Mouse (Mus musculus) common myeloid progenitor, adult 5-6 weeks (primary cell): Measurements from ENCODE around the gene Blvrb. TPM values are rescaled to one million over a fixed set of nuclear protein-coding genes. Genes with fewer than 3 reads are reported as not detected.

Experiments used
- ATAC-seq: replicated peaks from 2 replicates; pipeline ENCODE4 v1.8.0; 2016; ENCODE audit warnings: low read depth, mild to moderate bottlenecking, moderate TSS enrichment, inconsistent platforms; ENCODE audit not compliant: poor library complexity, severe bottlenecking
- total RNA-seq: library from RNA; stranded (forward); fragments of 200-1000, 187-1606 nt; gene quantifications from 2 replicates; pipeline ENCODE4 v1.2.3, GENCODE M21; 2017

Blvrb gene
- total RNA-seq = 78.0 and 98.4 TPM in 2 replicates

DNA sequence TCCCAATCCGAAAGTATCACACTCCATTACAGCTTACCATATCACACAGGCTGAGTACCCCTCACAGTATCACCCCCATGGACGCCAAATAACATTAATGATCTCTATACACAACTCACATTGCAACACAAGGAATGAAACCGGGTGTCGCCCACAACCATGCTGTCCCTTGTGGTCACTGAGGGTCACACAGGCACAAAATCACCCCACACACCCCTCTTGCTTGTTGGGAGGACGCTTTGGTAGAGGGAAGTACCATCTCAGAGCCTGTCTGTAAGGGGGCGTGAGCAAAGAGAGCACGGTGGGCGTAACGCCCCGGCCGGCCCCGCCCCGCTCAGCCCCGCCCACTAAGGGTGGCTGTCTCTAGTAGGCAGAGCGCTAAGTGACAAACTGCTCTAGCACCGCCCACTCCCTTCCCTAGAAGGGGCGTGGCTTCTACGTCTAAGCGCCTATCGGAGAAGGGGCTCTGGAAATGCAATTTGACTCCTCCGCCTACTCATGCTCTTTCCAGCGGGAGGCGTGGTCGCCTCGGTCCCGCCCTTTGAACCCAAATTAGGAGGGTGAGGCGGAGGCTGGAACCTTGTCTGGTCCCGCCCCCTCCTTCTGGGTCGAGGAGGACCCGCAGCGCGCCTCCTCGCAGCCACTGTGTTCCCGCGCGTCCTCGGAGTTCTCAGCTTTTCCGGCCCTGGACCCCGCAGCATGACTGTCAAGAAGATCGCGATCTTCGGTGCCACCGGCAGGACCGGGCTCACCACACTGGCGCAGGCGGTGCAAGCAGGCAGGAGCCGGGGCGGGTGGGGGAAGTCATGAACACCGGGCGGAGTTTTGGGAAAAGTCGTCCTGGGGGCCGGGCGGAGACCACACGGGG, at the start of gene Blvrb, which contains the start of gene Sptbn4:
Gene Blvrb (plus strand): TSS at position 560 of the 868 bp plus-strand sequence.
Gene Sptbn4 (minus strand): TSS at position 268 of the 868 bp plus-strand sequence.
- ATAC-seq = peak; percentile 81

DNA sequence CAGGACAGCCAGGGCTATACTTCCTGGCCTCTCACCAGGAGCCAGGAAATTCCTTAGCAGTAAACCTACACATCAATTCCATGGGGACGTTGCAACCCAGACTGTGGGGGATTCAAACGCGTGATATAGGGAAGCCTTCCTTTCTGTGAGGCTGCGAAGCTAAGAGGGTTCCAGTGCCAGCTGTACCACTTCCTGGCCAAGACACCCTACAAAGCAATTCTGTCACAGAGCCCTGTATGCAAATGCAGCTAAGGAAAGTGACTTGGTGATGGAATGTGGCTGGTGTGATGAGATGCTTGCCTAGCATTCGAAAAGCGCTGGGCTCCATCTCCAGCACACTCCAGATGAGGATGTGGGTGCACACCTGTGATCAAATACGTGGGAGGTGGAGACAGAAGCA, 47.2 kb upstream of the Blvrb start:
- no peak for ATAC-seq

DNA sequence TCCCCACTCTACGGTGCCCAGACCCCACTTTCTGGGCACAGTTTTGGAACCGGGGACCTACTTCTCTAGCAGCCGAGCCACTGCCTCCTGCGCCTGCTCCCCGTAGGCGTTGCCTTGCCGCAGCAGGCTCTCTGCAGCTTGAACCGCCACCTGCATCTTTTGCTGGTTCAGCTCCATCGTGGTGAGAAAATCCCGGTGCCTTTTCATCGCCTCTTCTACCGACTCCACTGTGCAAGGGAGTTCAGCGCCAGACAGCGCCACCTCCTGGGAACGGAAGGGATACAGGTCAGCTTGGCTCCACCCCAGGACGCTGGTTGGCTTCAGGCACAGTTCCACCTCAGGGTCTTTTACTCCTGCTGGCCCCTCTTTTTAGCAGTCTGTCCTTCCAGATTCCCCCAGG, 45.1 kb upstream of the Blvrb start:
- peak; percentile 92 for ATAC-seq

DNA sequence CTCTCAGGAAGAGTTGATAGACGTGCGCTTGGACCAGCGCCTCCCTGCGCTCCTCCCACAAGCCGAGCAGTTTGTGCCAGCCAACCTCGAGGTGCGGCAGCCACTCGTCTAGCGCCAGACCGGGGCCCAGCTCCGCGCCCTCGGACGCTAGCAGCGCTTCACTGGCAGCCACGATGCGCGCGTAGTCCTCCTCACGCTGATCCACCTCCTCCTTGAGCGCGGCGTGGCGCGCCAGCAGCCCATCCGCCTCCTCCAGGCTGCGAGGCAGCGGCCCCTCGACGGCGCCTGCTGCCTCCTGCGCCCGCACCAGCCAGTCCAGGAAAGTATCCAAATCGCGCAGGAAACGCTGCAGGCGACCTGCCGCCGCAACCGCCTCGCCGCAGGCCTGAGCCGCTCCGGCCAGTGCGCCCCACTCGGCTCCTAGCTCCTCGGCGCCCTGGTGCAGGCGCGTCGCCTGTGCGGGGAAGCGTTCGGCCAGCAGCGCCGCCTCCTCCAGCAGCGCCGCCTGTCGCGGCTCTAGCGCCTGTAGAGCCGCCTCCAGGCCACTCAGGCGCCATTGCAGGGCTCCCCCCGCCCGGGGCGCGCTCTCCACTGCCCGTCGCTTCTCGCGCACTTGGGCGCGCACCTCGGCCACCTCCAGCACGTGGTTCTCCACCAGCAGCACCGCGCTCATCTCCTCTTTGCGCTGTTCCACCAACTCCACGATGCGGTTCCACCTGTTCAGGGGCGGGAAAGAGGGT, 43.4 kb upstream of the Blvrb start:
- no peak for ATAC-seq

DNA sequence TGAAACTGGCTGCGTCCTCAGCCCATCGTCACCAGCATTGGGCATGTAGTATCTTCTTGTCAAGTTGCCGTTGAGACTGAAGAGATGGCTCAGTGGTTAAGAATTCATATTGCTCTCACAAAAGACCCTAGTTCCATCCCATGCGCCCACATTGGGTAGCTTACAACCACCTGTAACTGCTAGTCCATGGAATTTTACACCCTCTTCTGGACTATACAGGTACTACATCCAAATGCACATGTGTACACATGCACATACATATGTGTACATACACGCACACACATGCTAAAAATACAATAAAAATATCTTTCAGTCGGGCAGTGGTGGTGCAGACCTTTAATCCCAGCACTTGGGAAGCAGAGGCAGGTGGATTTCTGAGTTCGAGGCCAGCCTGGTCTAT, 41.3 kb upstream of the Blvrb start:
- ATAC-seq = no peak

DNA sequence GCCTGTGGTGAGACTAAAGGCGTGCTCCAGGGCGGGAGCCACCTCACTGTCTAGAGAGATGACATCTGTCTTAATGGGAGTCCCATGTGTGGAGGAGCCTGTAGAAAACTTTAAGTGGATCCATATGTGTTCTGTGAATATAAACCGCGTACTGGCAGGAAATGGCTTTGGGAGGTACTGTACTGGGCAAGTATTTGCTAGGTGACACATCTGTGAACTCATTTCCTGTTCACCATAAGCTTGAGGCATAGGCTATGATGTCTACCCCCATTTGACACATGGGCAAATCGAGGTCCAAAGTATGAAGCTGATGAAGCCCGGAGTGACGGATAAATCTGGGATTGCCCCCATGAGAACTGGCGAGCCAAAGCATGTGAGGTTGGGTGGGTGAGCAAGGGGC, 40.0 kb upstream of the Blvrb start:
- no peak for ATAC-seq

DNA sequence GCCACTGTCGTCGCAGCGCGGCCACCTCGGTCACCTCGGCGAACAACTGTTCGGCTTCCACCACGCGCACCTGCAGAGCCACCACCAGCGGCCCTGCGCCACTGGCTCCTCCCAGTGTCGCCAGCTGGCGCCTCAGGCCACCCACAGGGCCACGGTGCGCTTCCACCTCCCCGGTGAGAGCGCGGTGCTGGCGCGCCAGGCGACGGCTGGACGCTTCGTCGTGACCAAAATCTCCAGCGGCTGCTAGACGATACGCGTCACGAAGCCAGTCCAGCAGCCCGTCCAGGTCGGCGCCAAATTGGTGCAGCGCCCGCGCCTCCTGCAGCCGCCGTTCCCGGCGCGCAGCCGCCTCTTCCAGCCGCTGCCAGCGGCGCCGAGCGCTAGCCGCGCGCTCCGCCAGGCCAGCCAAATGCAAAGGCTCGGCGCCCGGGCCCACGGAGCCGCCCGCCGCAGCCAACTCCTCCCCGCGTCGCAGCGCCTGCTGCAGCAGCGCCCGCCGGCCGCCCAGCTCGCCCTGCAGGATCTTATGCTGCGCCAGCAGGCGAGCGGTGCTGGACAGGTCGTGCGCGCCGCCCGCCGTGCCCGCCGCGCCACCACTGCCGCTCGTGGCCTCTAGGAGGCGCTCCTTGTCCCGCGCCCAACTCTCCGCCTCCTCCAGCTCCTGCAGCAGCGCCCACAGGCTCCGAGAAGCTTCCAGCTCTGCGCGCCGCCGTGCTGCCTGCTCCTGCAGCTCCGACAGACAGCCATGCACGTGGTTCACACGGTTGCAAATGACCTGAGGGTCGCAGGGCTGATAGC, 39.2 kb upstream of the Blvrb start:
- peak; percentile 90 for ATAC-seq

DNA sequence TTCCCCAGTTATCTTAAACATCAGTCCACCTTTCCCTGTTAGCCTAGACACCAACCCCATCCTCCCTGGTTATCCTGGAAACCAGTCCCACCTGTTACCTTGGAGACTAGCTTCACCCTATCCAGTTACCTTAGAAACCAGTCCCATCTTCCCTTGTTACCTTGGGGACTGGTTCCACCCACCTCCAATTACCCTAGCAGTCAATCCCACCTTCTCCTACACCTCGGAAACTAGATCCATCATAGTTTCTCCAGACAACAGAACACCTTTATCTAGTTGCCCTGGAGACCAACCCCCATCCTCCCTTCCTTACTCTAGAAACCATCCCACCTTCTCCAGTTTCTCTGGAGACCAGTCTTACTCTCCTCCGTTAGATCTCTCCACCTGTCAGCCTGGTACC, 30.6 kb upstream of the Blvrb start:
- no peak for ATAC-seq

DNA sequence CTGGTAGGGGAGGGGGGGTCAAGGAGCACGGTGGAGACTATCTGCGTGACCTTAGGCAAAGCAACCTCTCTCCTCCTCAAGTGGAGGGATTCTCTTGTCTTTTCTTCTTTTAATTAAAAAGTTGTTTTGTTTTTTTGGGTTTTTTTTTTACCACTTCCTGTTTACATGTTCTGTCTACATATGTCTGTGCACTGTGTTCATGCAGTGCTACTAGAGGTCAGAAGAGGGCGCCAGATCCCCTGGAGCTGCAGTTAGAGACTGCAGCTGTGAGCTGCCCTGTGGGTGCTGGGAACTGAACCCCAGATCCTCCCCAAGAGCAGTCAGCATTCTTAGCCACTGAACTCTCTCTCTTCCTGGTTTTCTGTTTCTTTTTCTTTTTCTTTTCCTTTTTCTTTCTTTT, 28.7 kb upstream of the Blvrb start:
- ATAC-seq = no peak

DNA sequence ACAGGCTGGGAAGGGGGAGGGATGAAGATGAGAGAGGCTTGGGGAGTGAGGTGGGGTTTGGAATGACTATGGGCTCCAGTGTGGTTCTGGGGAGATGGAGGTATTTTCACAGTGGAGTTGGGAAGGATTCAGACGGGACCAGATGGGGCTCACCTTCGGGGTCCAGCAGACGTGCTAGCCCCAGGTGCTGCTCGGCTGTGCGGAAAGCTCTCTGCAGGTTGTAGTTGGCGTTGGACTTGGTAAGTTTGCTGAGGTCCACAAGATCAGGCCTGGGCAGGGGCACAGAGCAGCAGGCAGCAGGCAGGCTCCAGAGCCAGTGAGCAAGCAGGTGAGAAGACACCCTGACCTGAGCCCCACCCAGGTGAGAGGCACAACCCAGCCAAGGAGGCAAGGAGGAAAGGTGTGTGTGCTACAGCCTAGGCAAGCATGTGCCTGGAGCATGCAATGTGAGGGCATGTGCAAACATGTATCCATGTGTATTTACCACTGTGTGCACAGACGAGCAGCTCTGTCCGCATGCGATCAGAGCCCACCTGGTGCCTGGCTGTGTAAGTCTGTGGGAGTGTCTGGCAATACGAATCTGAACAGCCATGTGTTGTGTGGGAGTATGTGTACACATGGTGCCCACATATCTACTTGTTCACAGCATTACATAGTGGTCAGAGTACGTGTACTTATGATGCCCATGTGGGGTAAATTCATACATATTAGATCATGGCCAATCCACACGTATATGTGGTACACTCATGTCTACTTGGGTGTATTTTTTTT, 24.0 kb upstream of the Blvrb start:
- no peak for ATAC-seq

DNA sequence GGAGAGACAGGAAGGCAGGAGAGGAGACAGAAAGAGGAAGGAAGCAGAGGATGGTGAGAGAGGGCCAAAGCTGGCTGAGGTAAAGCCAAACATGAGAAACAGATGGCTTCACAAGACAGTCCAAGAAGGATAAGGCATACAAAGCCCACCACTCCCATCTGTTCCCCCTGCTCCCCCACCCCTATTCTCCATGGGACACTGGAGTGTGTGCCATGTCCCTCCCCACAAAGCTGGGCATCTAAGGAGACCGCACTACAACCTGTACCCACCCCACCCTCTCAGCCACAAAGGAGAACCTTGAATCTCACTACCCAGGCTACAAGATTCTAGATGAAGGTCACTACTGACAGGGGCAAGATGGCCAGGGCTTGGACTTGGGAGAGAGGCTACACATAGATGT, 20.4 kb upstream of the Blvrb start:
- no peak for ATAC-seq

DNA sequence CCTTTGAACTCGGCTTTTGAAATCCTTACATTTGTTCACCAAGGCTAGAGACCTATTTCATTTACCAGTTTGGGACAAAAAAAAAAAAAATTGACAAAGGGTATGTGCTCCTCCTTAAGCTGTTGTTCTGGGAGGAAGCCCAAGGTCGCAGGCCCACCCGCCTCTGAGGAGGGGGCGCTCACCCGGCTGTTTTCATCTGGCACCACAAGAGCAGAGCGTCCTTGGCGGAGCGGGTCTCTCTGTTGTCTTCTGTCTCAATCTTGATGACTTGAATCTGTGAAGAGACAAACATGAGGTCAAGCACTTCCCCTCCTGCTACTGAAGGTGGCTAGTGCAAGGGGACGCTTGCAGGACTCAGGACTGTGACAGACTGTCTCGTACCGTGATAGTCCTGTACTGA, 19.8 kb upstream of the Blvrb start:
- ATAC-seq = no peak

DNA sequence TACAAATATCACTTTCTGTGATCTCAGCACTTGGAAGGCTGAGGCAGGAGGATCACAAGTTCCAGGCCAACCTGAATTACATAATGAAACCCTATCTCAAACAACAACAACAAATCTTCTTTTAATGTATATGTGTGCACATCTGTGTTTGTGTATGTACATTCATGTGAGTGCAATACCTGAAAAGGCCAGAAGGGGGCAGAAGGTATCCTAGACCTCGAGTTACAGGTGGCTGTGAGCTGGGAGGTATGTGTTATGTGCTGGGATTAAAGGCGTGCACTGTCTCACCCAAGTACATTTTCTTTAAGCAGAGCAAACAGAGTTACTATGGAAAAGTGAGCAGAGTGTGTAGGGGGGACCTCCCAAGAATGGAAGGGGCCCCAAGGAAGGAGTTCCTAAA, 18.6 kb upstream of the Blvrb start:
- no peak for ATAC-seq

DNA sequence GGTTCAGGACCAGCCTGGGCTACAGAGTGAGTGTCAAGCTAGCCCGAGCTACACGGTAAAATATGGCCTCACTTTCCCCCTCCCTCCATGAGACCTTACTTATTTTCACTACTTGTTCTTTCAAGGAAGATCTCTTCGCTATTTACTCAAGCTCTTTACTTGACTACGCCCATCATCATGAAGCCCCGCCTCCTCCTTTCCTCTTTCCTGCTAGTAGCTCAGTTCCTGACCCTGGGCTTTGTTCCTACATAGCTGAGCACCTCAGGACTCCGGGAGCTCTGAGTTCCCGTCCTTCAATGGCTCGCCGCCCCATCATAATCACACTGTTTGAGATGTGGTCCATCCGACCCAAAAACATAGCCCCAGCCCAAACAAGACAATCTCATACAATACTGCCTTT, 14.4 kb upstream of the Blvrb start:
- ATAC-seq = 0 out of 2 replicates have a peak, but pooled peaks have one; percentile 53

DNA sequence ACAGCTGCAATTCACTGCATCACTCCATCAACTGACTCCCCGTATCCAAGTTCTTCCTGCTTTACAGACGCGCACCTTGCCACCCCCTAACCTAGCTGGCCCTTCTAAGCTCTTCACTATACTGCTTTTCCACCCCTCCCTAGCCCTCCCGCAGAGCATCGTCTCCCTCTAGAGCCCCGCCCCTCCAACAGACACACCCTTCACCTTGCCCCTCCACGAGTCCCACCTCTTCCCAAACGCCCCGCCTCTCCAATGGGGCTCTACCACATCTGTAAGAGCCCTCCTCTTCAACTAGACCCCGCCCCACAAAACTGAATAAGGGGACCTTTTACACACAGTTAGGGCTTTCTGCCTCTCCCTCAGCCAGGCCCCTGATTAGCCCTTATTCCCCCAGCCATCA, 14.0 kb upstream of the Blvrb start:
- peak; percentile 51; the same call in 1 of the 2 replicates for ATAC-seq

DNA sequence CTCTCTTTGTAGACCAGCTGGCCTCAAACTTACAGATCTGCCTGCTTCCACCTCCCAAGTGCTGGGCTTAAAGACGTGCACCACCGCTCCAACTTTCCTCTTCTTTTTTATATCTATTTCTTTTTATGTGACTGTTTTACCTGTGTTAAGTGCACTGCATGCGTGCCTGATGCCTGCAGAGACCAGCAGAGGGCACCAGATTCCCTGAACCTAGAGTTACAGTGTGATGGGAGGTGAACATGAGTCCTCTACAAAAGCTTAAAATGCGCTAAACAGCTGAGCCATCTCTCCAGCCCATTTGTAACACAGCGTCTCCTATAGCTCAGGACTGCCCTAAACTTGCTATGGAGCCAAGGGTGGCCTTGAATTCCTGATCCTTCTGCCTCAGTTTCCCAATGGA, 10.2 kb upstream of the Blvrb start:
- peak; percentile 72 for ATAC-seq

DNA sequence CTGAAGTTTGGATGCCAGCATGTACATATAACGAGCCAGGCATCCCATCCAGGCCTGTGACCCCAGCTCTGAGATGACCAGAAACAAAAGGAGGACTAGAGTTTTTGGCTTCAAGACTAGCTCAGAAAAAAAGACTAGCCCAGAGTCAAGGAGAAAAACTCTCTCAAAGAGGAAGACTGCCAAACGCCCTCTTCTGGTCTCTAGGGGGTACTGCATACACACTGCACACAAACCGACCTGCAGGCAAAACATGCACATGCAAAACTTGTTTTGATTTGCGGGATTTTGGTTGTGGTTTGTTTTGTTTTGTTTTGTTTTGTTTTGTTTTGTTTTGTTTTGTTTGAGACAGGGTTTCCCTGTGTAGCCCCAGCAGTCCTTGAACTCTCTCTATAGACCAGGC, 7.8 kb upstream of the Blvrb start:
- ATAC-seq = no peak

DNA sequence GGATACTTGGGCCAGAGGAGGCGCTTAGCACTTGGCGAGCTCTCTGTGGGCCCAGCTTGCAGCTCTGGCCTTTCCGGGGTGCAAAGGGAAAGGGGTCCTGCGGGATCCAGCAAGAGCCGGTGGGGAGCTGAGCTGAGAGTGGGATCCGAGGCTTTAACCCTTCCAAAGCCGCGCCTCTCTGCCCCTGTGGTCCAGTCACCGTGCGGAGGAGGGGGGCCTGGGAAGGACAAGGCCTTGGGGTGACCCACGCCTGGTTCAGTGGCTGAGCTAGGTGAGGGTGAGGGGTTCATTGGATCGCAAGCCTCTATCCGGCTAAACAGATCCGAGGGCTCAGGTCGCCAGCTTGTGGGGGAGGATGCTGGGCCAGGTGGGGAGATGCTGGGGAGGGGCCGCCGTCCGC, 1.7 kb upstream of the Blvrb start:
- no peak for ATAC-seq

DNA sequence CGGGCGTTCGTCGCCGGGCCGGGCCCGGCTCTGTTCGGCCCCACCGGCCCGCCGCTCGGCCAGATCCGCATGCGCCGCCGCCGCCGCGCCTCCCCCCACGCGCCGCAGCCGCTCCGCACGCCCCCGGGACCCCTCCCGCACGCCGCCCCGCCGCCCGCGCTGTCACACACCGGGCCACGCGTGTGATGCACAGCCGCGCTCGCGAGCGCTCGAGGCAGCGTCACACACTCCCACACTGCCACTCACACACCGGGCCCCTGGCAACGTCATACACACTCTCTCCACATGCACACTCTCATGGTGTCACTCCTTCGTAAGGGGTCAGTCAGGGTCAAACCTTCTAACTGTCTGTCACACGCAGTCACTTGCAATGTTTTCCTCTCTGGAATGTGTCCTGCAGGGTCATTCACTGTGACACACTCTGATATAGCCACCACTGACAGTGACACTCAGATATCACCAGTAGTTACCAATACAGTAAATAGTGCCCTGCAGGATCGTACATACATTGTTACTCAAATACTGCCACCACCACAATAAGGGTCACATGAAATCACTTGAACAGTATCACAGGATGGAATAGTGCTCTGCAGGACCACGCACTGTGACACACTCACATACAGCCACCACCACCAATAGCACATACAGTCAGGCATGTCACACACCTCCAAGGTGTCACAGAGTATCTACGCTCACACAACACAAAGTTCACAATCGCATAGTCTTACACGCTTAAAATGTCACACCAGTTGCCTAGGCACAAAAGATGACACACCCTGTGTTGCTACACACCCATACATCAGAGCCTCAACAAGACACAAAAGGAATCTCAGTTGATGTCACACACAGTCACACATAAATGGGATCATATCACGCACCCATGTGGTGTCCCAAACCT, 1.0 kb upstream of the Blvrb start:
- peak; percentile 6; the same call in 1 of the 2 replicates for ATAC-seq
